Mouse (Mus musculus) right cerebral cortex, postnatal 14 days (tissue): ENCODE data around the gene Slc7a4.
A peak's percentile ranks its signal among the peaks of the same experiment; 100 is the strongest.
"Not testable (repeated sequence)": the region's sequence is repeated elsewhere in the genome, so short reads cannot be mapped to it uniquely, and the experiment has no call there.

Experiments
- DNase-seq: peaks from one replicate; pipeline ENCODE4 v3.0.0; 2022

The Slc7a4 gene

DNA sequence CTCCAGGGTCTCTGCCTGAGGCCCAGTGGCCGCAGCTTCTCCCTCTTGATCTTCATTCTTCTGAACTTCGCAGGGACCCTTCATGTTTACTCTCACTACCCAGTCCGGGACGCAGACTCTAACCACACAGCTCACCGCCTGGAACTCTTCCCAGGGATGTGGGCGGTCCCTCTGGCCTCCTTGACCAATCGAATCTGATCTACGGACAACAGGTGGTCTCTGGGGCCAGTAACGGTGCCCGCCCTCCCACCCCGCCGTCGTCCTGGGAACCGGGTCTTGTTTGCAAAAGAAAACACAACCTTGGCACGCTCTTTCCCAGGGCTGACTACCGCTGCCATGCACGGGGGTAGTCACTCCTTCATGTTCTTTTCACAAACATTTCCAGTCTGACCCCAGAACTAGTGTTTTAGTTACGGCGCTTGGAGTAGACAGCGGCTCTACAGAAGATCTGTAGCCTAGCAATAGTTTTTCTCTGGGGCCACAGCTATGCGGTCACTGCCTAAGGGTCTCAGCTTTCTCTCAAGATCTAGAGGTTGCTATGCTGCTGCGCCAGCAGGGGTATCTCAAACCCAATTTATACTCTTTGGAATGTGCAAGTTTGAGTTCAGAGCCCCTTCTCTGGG is 21.8 kb downstream of the Slc7a4 start, which contains the start of gene Lrrc74b:
TSS of gene Lrrc74b (minus strand) at position 120 of the 623 bp plus-strand sequence.
- peak; percentile 50 for DNase-seq

- no peak for DNase-seq
Measured at GRCm38 (mm10) chr16:17559396-17560027, 23.5 kb downstream of the Slc7a4 start.

DNA sequence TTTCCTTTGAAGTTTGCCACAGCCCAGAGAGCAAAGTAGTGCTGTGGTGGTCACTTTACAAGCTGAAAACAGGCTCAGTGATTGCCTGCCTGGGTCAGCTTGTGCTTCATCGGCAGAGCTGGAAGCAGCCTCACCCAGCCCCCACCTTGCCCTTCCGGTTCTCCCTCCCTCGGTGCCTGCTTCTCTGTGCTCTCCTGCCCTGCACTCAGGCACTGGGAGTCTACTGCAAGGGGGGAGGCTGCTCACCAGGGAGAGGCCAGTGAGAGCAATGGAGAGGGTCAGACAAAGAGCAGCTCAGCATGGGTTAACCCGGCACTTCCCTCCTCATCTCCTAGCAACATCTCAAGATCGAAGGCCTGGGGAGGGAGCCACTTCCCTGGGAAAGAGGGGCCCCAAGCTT is 24.2 kb downstream of the Slc7a4 start:
- DNase-seq, result no peak

DNA sequence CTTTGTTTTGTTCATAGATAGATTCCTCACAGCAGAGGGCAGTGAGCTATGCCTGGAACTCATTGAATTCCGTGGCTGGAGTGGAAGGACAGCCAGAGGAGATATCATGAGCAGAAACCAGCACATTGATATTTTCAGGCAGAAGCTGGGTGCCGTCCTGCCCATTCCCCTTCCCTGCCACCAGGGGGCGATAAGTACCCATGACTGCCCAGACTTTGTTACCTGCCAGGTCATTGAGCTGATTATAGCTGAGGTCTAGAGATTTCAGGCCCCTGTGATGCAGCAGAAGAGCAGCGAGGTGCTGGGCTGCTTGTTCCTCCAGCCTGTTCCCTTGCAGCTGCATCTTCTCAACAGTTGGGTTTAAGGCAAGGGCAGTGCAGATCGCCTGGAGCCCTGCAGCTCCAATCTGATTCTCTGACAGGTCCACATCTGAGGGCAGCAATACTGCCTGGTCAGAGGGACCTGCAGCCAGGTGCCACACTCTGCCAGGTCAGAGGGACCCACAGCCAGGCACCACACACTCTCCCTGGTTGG is 25.0 kb downstream of the Slc7a4 start:
- DNase-seq, result peak; percentile 51

GRCm38 (mm10) chr16:17556907-17557306 is 26.1 kb downstream of the Slc7a4 start:
- DNase-seq, result no peak

GRCm38 (mm10) chr16:17556180-17556579 is 26.8 kb downstream of the Slc7a4 start:
- no peak for DNase-seq

GRCm38 (mm10) chr16:17554702-17555101 is 28.3 kb downstream of the Slc7a4 start:
- DNase-seq, result not testable (repeated sequence)

- no peak for DNase-seq
Measured at GRCm38 (mm10) chr16:17553910-17554685, 28.9 kb downstream of the Slc7a4 start.

- no peak for DNase-seq
Measured at GRCm38 (mm10) chr16:17552837-17553236, 30.2 kb downstream of the Slc7a4 start.

GRCm38 (mm10) chr16:17542632-17543031 is 40.4 kb downstream of the Slc7a4 start:
- no peak for DNase-seq

DNA sequence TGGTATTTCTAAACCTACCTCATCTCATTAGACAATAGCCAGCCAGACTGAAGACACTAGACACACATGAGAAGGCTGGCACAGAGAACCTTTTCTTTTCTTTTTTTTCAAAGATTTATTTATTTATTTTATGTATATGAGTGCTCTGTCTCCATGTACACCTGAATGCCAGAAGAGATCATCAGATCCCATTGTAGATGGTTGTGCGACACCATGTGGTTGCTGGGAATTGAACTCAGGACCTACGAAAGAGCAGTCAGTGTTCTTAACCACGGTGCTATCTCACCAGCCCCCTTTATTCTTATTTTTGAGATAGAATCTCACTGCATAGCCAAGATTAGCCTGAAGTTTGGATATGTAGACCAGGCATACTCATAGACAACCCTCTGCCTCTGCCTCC is 46.4 kb downstream of the Slc7a4 start:
- DNase-seq, result no peak

- DNase-seq, result no peak
Measured at GRCm38 (mm10) chr16:17532676-17533329, 50.2 kb downstream of the Slc7a4 start.

GRCm38 (mm10) chr16:17532271-17532670 is 50.7 kb downstream of the Slc7a4 start:
- DNase-seq, result no peak

DNA sequence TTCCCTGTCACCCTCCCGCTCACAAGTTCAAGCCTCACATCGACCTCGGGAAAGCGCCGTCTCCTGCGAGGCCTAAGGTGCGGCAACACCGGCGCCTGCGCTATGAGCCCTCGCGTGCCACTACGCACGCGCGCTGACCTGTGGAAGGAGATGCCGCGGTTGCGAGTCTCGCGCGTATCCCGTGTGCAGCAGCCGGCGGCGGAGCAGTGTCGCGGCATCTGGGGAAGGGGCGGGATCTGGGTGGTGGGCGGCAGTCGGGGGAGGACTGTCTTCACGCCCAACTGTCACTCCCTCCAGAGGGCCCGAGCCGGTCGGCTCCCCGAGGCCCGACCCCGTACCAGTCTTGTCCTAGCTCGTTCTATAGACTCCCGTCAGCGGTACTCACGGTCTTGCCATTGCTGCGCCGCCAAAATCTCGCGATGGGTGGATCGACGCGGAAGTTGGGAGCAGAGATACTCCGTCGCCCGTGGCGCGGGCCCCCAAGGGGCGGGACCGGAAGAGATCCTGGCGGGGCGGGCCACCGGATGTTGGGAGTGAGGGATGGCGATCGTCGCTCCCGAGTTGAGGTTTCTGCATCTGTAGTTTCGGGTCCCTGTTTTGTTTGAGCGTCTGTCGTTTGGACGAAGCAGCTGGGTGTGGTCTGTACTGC is 52.2 kb downstream of the Slc7a4 start, which contains the start of gene Thap7:
TSS of gene Thap7 (minus strand) at position 497 of the 649 bp plus-strand sequence.
- DNase-seq, result peak; percentile 96

GRCm38 (mm10) chr16:17529981-17530586 is 52.9 kb downstream of the Slc7a4 start:
- no peak for DNase-seq

DNA sequence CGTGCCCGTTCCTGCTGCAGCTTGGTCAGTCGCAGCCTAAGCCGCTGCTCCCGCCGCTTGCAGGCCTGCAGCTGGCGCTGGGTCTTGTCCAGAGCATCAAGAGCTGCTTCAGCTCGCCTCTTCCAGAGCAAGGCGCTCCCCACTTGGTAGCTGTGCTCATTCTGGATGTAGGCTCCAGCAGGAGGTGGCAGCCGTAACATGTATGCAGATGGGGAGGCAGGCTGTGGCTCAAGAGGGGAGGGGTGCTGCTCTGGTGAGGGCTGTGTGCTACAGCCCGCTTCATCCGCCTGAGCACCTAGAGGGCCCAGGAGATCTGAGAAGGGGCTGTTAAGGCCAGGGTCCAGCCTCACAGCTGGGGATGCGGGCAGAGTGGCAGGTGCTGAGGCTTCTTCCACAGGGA is 54.7 kb downstream of the Slc7a4 start:
- no peak for DNase-seq

DNA sequence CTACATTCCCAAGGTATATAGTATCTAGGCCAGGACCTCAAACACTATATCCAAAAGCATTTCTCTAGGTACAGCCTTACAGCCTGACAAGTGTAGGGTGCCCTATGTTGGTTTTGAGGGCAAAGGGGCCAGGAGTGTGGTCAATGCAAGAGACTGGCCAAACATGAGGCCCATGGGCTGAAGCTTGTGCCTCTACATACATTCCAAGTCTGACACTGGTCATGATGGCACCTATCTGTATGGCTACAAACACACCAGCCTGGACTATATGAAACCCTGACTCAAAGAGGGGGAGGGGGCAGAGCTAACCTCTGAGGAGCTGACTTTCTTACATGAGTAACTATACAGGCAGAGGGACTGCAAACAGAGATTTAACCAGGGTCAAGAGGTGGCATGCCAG is 55.4 kb downstream of the Slc7a4 start:
- DNase-seq, result no peak

DNA sequence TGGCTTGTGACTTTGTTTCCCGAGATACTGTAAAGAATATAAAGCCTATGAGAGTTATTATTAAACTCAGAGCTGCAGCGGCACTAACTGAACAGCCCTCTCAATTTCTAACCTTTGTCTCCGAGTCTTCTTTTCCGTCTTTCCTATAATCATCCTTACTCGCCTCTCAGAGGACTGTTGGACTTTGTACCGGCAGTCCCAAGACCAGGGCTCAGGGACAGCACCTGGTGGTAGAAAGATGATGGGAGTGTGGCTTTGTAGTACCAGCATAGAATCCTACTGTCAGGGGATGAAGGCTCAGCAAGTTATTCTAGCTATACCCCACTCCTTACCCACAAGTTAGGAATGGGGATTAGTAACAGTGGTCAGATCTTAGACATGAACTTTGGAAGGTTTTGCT is 56.8 kb downstream of the Slc7a4 start:
- no peak for DNase-seq

DNA sequence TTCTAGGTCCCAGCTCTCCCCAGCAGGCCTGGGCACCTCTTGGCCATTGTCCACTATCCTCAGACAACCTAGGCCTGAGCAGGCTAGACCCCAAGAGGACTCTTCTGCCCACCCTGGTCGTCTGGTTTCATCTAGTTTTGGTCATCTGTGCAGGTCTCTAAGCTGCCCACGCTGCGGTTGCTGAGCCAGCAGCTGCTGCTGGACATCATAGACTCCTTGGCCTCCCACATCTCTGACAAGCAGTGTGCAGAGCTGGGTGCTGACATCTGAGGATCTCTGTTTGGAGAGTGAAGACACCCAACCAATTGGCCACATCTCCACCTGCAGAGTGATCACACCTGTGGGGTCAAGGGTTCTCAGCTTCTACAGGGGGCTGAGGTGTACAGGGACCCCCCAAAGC is 57.5 kb downstream of the Slc7a4 start:
- DNase-seq, result no peak

DNA sequence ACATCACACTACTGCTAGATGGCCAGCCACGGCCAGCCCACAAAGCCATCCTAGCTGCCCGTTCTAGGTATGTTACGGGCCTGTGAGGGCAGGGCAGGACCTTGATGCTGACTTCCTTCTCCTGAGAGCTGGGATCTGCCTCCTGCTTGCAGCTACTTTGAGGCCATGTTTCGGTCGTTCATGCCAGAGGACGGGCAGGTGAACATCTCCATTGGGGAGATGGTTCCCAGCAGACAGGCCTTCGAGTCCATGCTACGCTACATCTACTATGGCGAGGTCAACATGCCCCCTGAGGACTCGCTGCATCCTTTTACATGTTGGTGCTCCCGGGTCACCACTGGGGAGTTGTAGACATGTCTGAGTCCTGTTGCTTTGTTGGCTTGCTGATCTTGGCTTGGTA is 58.9 kb downstream of the Slc7a4 start:
- no peak for DNase-seq
